Mouse (Mus musculus) Patski (cell line): ENCODE measurements around the gene Actc1. TPM values are rescaled to one million over a fixed set of nuclear protein-coding genes. Genes with fewer than 3 reads are reported as not detected.

Experiments used
- ATAC-seq: fragments of 100-300 bp; one replicate; pipeline ENCODE4 v1.8.0; 2021
- CTCF ChIA-PET: fragments of 350-600 bp; sonication (Branson Sonifier 250); formaldehyde crosslinking; loops from one replicate; lab custom pipeline; 2022; ENCODE audit warnings: inconsistent platforms; lab: Charles Lee
- POLR2A ChIA-PET: fragments of 350-600 bp; sonication (Branson Sonifier 250); formaldehyde crosslinking; loops from one replicate; lab custom pipeline; 2022; ENCODE audit warnings: antibody characterized with exemption, inconsistent platforms; lab: Charles Lee
- DNase-seq: peaks from one replicate; pipeline ENCODE4 v3.0.0-alpha.2; 2011; ENCODE audit warnings: low read depth, low spot score
- H3K27me3 ChIP-seq: fragments of 371-371 bp; one replicate; pipeline ENCODE4 v1.5.1; 2021
- CTCF ChIP-seq: fragments of 100-300 bp; IDR thresholded peaks from one replicate; pipeline ENCODE4 v1.5.1; 2021
- in situ Hi-C: fragments of 300-500 bp; cut with MboI; formaldehyde crosslinking; loops from 3 replicates; pipeline ENCODE4 v1.11.1; 2018; ENCODE audit warnings: low pct_unique_long_range_greater_than_20kb, mixed read lengths
- polyA plus RNA-seq: library from polyadenylated mRNA; unstranded; gene quantifications from one replicate; pipeline ENCODE4 v1.2.3, GENCODE M21; 2021

Gene Actc1
- polyA plus RNA-seq, 1 experiment from 2014 or later, result not detected

DNA sequence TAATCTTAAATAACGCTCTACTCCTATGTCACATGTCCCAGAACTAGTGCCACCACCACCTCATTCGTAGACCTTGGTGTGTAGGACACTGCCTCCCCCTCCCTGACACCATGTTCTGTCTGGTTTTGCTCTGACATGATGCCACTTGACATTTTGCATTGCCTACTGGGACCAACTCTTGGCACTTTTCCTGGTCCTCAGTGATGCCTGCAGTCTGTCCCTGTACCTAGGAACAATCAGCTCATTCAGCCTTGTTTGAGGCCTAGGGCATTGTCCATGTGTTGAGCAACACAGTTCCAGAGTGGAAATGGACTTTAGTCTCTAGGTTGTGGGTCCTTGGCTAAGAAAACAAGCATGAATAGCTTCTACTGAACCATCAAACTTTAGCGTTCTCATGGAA, 36.5 kb upstream of the Actc1 start:
- DNase-seq (no peak), ATAC-seq (no peak)
- in situ Hi-C loops, result no loop called here
- ChIA-PET CTCF (interaction anchor here (1.6 kb wide), 1 partner anchor 12 kb away, joined by 4 read pairs; no protein-coding TSS in a partner anchor), POLR2A (no interaction called here)
- no peaks in the 10 kb centered on the region for H3K27me3 ChIP-seq
- no peak for TF ChIP-seq CTCF

- in situ Hi-C loops, result no loop called here
- DNase-seq, result peak; percentile 75
Measured at GRCm38 (mm10) chr2:114087271-114087670, 33.9 kb upstream of the Actc1 start.

GRCm38 (mm10) chr2:114071876-114072275, 18.5 kb upstream of the Actc1 start:
- in situ Hi-C loops, result no loop called here
- no peak for TF ChIP-seq CTCF
- ChIA-PET CTCF (no interaction called here), POLR2A (no interaction called here)
- ATAC-seq, result no peak
- H3K27me3 ChIP-seq, result peaks cover 12% of the 10 kb centered on the region
- no peak for DNase-seq

More at GRCm38 (mm10) chr2:114087271-114087670, 33.9 kb upstream of the Actc1 start:
- POLR2A ChIA-PET, result interaction anchor here (1.0 to 1.1 kb wide), 2 partner anchors 9 to 12 kb away, joined by 3 read pairs; no protein-coding TSS in a partner anchor
- no peaks in the 10 kb centered on the region for H3K27me3 ChIP-seq
- no peak for TF ChIP-seq CTCF
- CTCF ChIA-PET, result interaction anchor here (1.3 to 1.9 kb wide), 4 partner anchors 19 to 121 kb away, joined by 3 to 5 read pairs (median 4); no protein-coding TSS in a partner anchor
- ATAC-seq, result peak; percentile 95

GRCm38 (mm10) chr2:114066226-114066625, 12.9 kb upstream of the Actc1 start:
- peaks cover 10% of the 10 kb centered on the region for H3K27me3 ChIP-seq
- ATAC-seq (no peak), DNase-seq (no peak)
- ChIA-PET CTCF (interaction anchor here (1.7 kb wide), 1 partner anchor 21 kb away, joined by 5 read pairs; no protein-coding TSS in a partner anchor), POLR2A (no interaction called here)
- in situ Hi-C loops, result no loop called here
- no peak for TF ChIP-seq CTCF

DNA sequence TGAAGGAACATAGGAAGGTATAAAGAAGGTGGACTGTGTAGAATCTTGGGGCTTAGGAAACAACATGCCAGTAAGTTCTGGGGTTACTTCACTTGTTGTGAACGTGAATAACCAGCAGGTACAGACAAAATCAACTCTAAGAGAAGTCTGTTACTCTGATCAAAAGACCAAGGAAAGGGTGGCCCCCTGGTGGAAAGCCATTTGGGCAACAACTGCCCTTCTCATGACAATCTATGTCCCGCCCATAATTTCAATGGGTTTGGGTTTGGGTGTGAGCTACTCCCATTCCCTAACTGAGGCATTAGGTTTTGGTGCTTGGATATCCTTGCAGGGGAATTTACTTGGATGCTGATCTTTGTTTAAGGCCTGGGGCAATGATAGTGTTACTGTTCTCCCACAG, 10.7 kb upstream of the Actc1 start:
- ChIA-PET CTCF (interaction anchor here (1.0 kb wide), 1 partner anchor 10 kb away, joined by 3 read pairs; no protein-coding TSS in a partner anchor), POLR2A (no interaction called here)
- ATAC-seq, result no peak
- H3K27me3 ChIP-seq, result peaks cover 3% of the 10 kb centered on the region
- no peak for TF ChIP-seq CTCF
- DNase-seq, result no peak
- in situ Hi-C loops, result no loop called here

DNA sequence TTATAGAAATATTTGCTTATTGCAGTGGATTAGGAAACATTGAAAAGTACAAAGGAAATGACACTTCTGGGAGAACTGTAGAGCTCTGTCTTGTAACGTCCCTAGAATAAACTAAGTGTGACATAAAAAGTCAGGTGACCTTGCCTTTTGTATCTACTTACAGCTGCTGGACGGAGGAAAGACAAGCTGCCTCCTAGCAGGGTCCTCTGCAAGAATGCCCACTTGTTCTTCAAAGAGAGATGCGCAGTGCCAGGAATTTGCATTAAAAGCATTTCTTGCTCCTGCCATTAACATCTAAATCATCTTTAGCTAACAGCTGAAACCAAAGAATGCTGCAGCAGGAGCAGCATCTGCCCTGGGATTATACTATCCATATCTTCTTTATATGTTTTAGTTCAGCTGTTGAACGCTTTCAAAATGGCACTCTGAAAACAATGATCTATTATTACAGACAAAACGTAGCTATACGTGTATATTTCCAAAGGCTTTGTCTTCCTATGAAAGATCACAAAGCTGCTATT, 6.8 kb upstream of the Actc1 start:
- ATAC-seq (no peak), DNase-seq (no peak)
- POLR2A ChIA-PET, result no interaction called here
- CTCF ChIA-PET, result interaction anchor here (1.1 to 1.5 kb wide), 3 partner anchors 9 to 27 kb away, joined by 3 to 4 read pairs (median 4); no protein-coding TSS in a partner anchor
- in situ Hi-C loops, result no loop called here
- no peak for TF ChIP-seq CTCF
- H3K27me3 ChIP-seq, result peaks cover 5% of the 10 kb centered on the region

DNA sequence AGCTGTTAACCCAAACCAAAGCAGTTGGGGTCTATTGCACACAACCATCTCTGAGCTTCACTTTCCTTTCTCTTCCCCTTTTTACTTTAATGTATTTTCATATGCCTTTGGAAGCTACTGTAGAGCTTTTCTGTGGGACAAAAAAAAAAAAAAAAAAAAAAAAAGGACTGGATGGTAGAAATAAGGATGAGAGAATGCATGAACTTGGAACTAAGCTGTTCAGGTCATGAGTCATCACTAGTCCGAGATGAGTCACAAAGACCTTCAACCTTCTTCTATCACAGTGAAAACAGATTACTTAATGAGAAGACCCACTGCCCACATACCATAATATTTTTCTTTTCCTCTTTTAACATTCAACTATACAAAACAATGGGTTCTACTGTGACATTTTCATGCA, 6.3 kb upstream of the Actc1 start:
- no peak for ATAC-seq
- ChIA-PET CTCF (interaction anchor here (1.1 to 1.5 kb wide), 3 partner anchors 9 to 28 kb away, joined by 3 to 4 read pairs (median 4); no protein-coding TSS in a partner anchor), POLR2A (no interaction called here)
- H3K27me3 ChIP-seq, result peaks cover 5% of the 10 kb centered on the region
- DNase-seq, result no peak
- in situ Hi-C loops, result no loop called here
- no peak for TF ChIP-seq CTCF

DNA sequence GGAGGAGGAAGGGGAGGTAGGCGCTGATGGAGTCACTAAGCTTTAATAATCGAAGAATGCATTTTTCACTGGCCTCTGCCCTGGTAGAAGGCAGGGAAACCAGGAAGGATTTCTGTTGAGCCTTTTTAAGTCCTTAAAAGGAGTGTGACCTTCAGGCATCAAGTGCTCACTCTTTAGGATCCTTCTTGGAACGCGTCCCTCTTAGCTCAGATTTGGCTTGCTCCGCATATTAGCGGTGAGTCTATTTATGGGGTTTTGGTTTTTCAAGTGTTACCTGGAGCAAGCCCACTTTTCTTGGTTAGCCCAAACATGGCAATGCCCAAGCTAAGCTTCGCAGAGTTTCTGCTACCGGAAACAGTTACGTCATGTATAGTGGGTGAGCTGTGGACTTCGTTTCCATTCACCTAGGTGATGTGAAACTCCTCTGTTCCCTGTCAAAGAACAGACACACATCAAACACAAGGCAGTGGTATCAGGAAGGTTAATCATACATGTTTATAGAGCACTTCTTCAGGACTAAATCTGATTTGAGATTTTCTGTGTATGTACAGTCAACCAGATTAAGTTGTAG, 5.0 kb upstream of the Actc1 start:
- ChIA-PET POLR2A (no interaction called here), CTCF (interaction anchor here (1.3 to 1.8 kb wide), 3 partner anchors 10 to 17 kb away, joined by 3 to 4 read pairs (median 4); no protein-coding TSS in a partner anchor)
- peaks cover 11% of the 10 kb centered on the region for H3K27me3 ChIP-seq
- in situ Hi-C loops, result no loop called here
- ATAC-seq (no peak), DNase-seq (no peak)
- TF ChIP-seq CTCF, result no peak

DNA sequence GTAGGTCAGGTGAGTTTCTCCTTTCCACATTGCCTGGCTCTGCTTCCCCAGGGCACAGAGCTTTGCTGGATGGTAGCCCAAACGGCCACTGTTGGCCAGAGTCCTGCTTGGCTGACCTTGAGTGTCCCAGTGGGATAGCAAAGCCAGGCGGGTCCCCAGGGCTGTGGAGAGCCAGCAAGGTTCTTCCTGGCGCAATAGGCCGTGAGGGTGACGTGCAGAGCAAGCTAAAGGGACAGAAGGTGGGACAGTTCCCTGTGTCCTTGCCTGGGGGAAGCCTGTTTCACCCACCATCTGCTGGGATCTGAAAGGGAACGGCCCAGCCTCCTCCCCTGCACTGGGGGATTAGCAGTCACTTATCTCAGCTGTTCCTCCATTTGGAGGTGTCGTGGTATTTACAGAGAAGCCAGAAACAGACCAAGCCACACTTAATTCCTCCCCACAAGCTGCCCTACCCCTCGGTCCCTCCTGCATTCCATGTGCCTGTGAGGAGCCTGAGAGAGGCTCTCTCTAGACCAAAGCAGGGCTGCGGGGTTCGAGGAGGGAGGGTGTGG, 4.0 kb upstream of the Actc1 start:
- H3K27me3 ChIP-seq, result peaks cover 11% of the 10 kb centered on the region
- TF ChIP-seq CTCF, result no peak
- ATAC-seq (peak; percentile 73), DNase-seq (no peak)
- in situ Hi-C loops, result no loop called here
- POLR2A ChIA-PET, result interaction anchor here (0.6 kb wide), 1 partner anchor 65 kb away, joined by 4 read pairs; no protein-coding TSS in a partner anchor
- CTCF ChIA-PET, result interaction anchor here (1.8 kb wide), 1 partner anchor 9 kb away, joined by 4 read pairs; no protein-coding TSS in a partner anchor

DNA sequence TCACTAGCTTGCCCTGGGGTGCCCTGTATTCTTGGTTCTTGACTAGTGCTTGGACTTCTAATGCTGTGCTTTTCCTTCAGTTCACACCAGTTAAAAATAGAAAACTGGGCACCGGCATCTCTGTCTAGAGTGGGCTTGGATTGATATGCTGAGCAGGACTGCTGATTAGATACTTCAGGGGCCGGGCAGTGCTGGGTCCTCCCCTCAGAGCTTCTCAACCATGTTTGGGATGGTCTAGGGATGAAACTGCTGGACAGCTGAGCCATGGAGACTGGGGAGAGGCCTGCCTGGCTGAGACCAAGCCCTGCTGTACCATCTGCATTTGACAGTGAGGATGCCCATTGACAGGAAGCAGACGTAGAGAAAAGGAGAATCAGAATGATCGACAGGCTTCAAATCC, 781 bp upstream of the Actc1 start:
- no peak for TF ChIP-seq CTCF
- DNase-seq (no peak), ATAC-seq (no peak)
- peaks cover 11% of the 10 kb centered on the region for H3K27me3 ChIP-seq
- in situ Hi-C loops, result no loop called here
- ChIA-PET POLR2A (no interaction called here), CTCF (no interaction called here)
